Mouse (Mus musculus) embryonic stem cell, embryonic (primary cell): ENCODE data around the gene Lmo7.

Source experiments
- CTCF ChIA-PET, 4 experiments: fragments of 300-600 bp in 2 of 4; fragments of 350-600 bp in 2 of 4; sonication (Branson Sonifier 250); formaldehyde crosslinking; loops; one replicate each; lab custom pipeline; 2022; ENCODE audit warnings: inconsistent platforms in 2 of 4; lab: Charles Lee
- POLR2A ChIA-PET, 4 experiments: fragments of 300-600 bp in 2 of 4; fragments of 350-600 bp in 2 of 4; sonication (Branson Sonifier 250); formaldehyde crosslinking; loops; one replicate each; lab custom pipeline; 2022; ENCODE audit warnings: antibody characterized with exemption in 4 of 4, inconsistent platforms in 1 of 4; lab: Charles Lee

The Lmo7 gene

DNA sequence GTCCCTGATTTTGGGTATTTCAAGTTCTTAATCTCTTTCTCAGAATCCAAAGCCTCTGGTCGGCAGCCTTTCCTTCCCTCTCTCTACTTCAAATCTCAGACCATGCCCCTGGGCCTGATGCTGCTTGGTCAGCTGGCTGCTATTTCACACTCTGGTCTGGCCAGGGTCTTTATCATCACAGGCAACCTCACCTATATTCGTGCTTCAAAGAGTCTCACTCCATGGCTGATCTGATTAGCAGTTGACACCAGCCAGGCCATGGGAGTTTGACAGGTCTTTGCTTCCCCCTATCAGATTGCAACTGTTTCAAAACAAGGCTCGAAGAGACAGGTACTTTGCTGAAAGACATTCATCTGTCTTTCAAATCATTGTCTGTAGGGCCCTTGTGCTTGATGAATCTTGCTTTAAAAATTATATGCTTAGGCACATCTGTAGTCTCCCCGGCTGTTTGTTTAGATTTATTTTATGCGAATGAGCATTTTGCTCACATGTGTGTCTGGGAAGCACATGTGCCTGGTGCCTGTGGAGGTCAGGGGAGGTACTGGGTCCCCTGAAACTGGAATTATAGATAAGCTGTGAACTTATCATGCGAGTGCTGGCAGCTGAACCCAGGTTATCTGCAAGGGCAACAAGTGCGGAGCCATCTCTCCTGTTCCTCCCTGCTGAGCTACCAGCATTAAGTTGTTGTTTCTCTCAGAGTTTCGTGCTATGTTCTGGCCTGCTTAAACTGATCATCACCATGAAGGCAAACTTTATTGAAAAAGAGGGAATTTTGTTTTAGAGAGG lies 116.5 kb downstream of the Lmo7 start:
- POLR2A ChIA-PET, result interaction anchor here in 1 of 4 experiments (0.6 kb wide), 1 partner anchor 698 kb away, joined by 3 read pairs; no protein-coding TSS in a partner anchor
- CTCF ChIA-PET, result interaction anchor here in 1 of 4 experiments (2.1 kb wide), 1 partner anchor 72 kb away, joined by 4 read pairs; no protein-coding TSS in a partner anchor

GRCm38 (mm10) chr14:101847520-101847919 lies 117.8 kb downstream of the Lmo7 start:
- POLR2A ChIA-PET, result no interaction called here
- CTCF ChIA-PET, result no interaction called here

- ChIA-PET CTCF (no interaction called here), POLR2A (no interaction called here)
Measured at GRCm38 (mm10) chr14:101852584-101853195, 122.9 kb downstream of the Lmo7 start.

- ChIA-PET CTCF (no interaction called here), POLR2A (interaction anchor here in 1 of 4 experiments (1.1 kb wide), 1 partner anchor 47 kb away, joined by 7 read pairs; no protein-coding TSS in a partner anchor)
Measured at GRCm38 (mm10) chr14:101853207-101853606, 123.5 kb downstream of the Lmo7 start.

DNA sequence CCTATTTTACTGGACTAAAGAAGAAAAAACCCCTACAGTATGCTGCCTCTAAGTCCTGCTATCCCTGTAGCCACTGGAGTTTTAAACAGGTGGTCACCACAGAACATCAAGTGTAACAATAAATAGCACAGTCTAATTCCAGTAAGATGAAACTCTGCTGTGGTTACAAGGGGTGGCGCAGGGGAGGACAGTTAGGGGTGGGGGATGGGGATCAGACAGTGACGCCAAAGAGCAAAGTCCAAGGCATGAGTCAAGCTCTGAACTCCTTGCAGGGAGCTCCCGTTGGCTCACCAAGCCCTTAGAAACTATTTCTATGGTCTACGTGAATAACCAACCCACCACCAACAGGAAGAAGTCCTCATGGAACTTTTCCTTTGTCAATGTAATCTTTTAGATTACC lies 124.0 kb downstream of the Lmo7 start:
- CTCF ChIA-PET, result no interaction called here

GRCm38 (mm10) chr14:101854226-101854625 lies 124.5 kb downstream of the Lmo7 start:
- ChIA-PET POLR2A (interaction anchor here in 1 of 4 experiments (1.1 kb wide), 1 partner anchor 46 kb away, joined by 7 read pairs; no protein-coding TSS in a partner anchor), CTCF (no interaction called here)

More for the DNA sequence above, 124.0 kb downstream of the Lmo7 start:
- POLR2A ChIA-PET, result interaction anchor here in 1 of 4 experiments (1.1 kb wide), 1 partner anchor 46 kb away, joined by 7 read pairs; no protein-coding TSS in a partner anchor

DNA sequence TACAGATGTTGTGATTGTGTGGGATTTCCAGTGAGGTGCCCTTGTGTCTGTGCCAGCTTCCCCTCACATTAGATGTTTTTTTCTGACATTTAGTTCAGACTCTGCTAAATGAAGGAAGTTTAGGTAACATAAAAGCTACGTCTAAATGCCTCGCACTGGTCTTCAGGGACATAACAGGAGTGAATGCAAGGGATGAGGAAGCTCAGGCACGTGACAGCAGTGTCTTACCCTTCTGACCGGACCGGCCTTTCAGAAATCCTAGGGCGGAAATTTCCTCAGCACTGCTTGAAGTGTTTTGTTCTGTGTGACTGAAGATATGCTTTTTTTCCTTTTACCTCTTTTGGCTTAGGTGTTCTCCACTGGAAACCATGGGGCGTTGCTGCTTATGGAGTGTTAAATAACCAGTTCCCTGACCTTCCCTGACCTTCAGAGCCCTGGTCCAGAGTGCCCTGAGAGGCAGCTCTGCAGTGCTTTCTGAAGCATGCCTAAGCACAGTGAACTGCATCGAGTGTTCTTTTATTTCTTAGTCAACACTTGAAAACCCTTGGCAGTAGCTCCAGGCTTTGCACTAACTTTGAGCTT lies 129.6 kb downstream of the Lmo7 start:
- ChIA-PET POLR2A (no interaction called here), CTCF (no interaction called here)

DNA sequence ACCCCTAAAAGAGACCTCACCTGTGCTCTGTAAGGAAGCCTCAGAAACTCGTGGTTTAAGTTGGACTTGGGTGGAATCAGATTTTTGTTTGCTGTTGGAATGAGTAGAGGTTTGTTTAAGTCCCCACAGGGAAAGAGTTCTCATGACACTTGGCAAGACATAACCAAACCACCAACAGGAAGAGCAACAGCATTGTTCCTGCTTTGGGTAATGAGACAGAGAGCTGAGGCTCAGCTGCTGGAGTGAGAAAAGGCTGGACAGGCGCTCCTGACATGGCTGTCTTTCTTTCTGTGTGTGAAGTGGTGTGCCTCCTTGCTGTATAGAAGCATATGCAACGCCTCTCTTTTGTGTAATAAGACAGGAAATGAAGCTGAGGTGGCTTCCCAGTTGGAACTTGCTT lies 132.3 kb downstream of the Lmo7 start:
- CTCF ChIA-PET, result no interaction called here
- POLR2A ChIA-PET, result no interaction called here

GRCm38 (mm10) chr14:101867071-101867733 lies 137.4 kb downstream of the Lmo7 start:
- ChIA-PET POLR2A (interaction anchor here in 1 of 4 experiments (1.4 kb wide), 1 partner anchor 21 kb away, joined by 5 read pairs; no protein-coding TSS in a partner anchor), CTCF (no interaction called here)

DNA sequence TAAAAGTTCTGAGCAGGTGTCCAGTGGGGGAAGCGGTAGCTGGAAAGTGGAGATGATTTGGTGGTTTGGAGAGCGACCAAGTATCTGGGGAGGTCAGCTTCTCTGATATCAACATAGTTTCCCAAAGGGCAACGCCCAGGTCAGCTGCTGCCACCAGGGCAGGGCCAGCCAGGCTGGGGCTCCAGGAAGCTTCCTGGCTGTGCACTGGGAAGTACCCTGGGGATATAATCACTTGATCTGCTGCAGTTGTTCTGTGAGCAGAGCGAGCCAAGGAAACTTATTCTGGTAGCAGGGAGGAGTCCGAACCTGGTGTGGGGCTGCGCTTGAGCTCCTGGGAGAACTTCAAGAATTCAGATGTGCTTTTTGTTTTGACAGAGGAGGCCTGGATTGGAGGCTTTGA lies 139.4 kb downstream of the Lmo7 start:
- POLR2A ChIA-PET, result interaction anchor here in 2 of 4 experiments (0.6 to 1.3 kb wide), 2 partner anchors 93 to 1782 kb away, joined by 3 to 4 read pairs; no protein-coding TSS in a partner anchor
- CTCF ChIA-PET, result no interaction called here

GRCm38 (mm10) chr14:101869661-101870060 lies 139.9 kb downstream of the Lmo7 start:
- CTCF ChIA-PET, result interaction anchor here in 1 of 4 experiments (1.6 kb wide), 1 partner anchor 216 kb away, joined by 3 read pairs; the partner anchor contains the start of gene Uchl3
- POLR2A ChIA-PET, result interaction anchor here in 2 of 4 experiments (0.6 to 1.3 kb wide), 2 partner anchors 93 to 1781 kb away, joined by 3 to 4 read pairs; no protein-coding TSS in a partner anchor

DNA sequence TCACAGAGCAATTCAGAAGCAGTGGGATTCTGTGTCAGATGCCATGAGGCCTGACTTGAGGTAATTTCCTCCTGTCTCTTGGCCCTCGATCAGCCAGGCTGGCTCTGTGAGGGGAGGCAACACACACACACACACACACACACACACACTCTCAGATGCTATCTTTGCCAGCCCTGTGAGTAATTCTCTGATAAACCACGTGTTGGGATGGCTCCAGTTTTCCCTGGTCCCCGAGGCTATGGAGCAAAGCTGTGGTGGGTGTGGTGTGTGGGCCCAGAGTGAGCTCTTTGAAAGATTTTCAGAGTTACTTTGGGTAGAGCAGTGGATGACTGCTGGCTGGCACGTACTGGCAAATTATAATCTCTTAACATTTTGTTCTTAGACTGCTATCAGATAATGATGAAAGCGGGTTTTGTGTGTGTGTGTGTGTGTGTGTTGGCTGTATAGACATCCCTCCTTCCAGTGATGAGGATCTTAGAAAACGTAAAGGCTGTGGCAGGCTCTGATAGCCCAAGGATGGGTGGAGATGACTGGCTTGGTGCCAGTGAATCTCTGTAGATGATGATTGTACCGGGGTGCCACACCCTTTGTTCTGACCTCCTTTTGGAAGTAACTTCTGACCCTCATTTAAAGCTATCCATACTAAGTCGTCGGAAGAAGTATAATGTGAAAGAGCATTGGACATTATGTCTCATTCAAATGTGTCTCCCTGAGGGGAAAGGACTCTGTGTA lies 140.6 kb downstream of the Lmo7 start:
- POLR2A ChIA-PET, result interaction anchor here in 1 of 4 experiments (0.6 kb wide), 1 partner anchor 242 kb away, joined by 7 read pairs; no protein-coding TSS in a partner anchor
- CTCF ChIA-PET, result interaction anchor here in 2 of 4 experiments (0.7 to 1.6 kb wide), 2 partner anchors 217 to 262 kb away, joined by 3 read pairs; partner anchors contain the start of gene Uchl3 (in 1 of the 2)

- ChIA-PET CTCF (interaction anchor here in 1 of 4 experiments (0.6 kb wide), 1 partner anchor 61 kb away, joined by 4 read pairs; no protein-coding TSS in a partner anchor), POLR2A (no interaction called here)
Measured at GRCm38 (mm10) chr14:101872846-101873245, 143.1 kb downstream of the Lmo7 start.

GRCm38 (mm10) chr14:101878346-101879049 lies 148.7 kb downstream of the Lmo7 start:
- CTCF ChIA-PET, result no interaction called here
- POLR2A ChIA-PET, result interaction anchor here in 1 of 4 experiments (0.5 kb wide), 1 partner anchor 16 kb away, joined by 3 read pairs; no protein-coding TSS in a partner anchor

DNA sequence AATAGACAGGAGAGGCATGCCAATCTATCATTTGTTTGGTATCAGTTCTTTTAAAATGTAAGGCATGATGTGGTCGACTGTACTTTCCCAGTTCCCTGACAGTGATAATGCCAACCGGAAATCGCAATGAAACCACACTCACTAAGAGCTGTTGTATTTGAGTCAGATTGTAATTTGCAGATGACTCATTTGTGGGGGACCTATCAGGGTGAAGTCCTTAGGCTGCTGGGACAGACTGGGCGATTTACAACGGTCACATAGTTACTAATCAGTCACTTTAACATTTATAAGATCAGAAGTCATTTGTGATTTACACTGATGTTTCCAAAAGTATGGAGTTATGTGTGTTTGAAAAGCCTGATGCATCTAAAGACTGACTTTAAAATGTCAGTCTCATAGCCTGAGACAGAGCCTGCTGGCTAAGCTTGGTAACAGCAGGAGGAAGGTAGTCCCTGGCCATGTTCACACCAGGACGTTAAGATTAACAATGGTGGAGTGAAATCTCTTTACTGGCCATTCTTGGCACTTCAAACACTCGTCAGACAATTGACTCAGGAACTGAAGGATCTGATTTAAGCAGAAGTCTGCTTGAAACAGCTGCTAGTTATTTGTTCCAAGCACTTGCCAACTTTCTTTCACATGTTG lies 149.4 kb downstream of the Lmo7 start:
- ChIA-PET CTCF (no interaction called here), POLR2A (interaction anchor here in 1 of 4 experiments (0.5 kb wide), 1 partner anchor 15 kb away, joined by 3 read pairs; no protein-coding TSS in a partner anchor)

DNA sequence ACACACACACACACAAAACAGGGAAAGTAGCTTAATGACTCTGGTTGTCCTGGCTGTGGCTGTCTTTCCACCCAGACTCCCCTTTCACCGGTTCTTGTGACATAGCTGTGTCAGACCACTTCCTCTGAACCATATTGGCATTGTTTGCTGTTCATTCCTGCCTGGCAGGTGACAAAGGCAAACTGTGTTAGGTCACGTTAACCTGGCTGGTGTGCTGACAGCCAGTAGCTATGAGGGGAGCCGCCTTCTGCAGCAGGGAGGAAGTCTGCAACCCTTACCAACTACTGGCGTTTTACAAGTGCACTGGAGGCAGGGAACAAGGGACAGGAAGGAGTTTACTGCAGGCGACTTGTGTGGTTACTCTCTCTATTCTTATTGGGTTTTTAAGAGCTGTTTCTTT lies 153.2 kb downstream of the Lmo7 start:
- POLR2A ChIA-PET, result interaction anchor here in 2 of 4 experiments (0.6 to 1.0 kb wide), 2 partner anchors 8 to 9 kb away, joined by 3 to 4 read pairs; no protein-coding TSS in a partner anchor
- CTCF ChIA-PET, result interaction anchor here in 2 of 4 experiments (0.6 to 0.7 kb wide), 2 partner anchors 52 to 982 kb away, joined by 3 to 6 read pairs; no protein-coding TSS in a partner anchor
